Comparison of ENCODE assay signal across 14 mouse cellular contexts in the genomic region with DNA sequence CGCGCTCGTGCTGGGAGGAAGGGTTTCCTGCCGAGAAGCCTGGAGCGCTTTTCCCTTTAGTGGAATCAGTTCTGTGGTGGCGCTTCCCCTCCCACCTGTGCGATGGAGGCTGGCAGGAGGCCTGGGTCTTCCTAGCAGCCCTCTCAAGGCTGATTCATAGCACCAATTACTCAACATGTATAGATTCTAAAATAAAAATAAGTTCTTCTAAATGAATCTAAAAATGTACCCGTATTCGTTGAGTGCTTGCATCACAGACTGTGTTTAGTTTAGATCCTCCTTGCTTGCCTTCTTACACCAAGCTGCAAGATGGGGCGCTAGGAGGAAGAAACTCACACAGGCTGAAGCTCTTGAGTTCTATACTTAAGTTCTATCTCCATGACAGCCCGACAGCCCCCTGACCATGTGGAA. TPM values are rescaled to one million over a fixed set of nuclear protein-coding genes. Genes with fewer than 3 reads are reported as not detected.
DNase-seq lines count a peak whose midpoint lies in the region; ATAC-seq and TF ChIP-seq lines count a peak whose summit lies in the region.
"Had no signal": no experiment of that assay in that cellular context is flagged by ENCODE, and none has a peak within 500 bp of the region (broad histone marks: within the 10 kb centered on the region; RNA-seq: fewer than 3 reads in every experiment).

No protein-coding gene starts in this region.

- ATAC-seq in midbrain, embryonic 14.5 days (ENCODE audit: low FRiP score, low TSS enrichment): no peak
- ATAC-seq: liver, postnatal 0 days had no signal

- no peak overlapping the region for H3K4me2 ChIP-seq in midbrain, embryonic 14.5 days (ENCODE audit: low read length)
- H3K4me2 ChIP-seq: embryonic facial prominence, embryonic 13.5 days; heart, embryonic 12.5 days had no signal

- TF ChIP-seq CTCF in layer of hippocampus, adult 2 months (conservative IDR thresholded peaks at IDR 0.05): no peak

- no peak overlapping the region for H3K27ac ChIP-seq in layer of hippocampus, adult 2 months
- no peak overlapping the region for H3K27ac ChIP-seq in midbrain, embryonic 14.5 days (replicated peaks; ENCODE audit: low read depth, low read length)
- H3K27ac ChIP-seq: embryonic facial prominence, embryonic 13.5 days had no signal

- intact Hi-C loops in left cerebral cortex, postnatal 25 days (cut with DNase I): loop anchor here (1.0 to 5.0 kb wide), 2 partner anchors 9 to 225 kb away; no protein-coding TSS in a partner anchor

- H3K9me3 ChIP-seq in midbrain, embryonic 14.5 days (ENCODE audit: control insufficient read depth, low read length): no peaks in the 10 kb centered on the region
- H3K9me3 ChIP-seq: embryonic facial prominence, embryonic 13.5 days; heart, embryonic 12.5 days had no signal

- no peak overlapping the region for H3K4me3 ChIP-seq in layer of hippocampus, adult 2 months
- no peak overlapping the region for H3K4me3 ChIP-seq in midbrain, embryonic 14.5 days (replicated peaks; ENCODE audit: low read depth, low read length)
- H3K4me3 ChIP-seq: embryonic facial prominence, embryonic 13.5 days; heart, embryonic 12.5 days had no signal

- H3K4me1 ChIP-seq in midbrain, embryonic 14.5 days (ENCODE audit: control insufficient read depth, insufficient read depth, low read length): no peaks in the 10 kb centered on the region
- H3K4me1 ChIP-seq: embryonic facial prominence, embryonic 13.5 days; heart, embryonic 12.5 days had no signal

- DNase-seq in layer of hippocampus, adult 2 months (ENCODE audit: low spot score in 2 of 2): peak; percentile 38 to 65
- no peak for DNase-seq in layer of hippocampus, adult 9-10 months (ENCODE audit: low spot score)
- DNase-seq in frontal cortex, postnatal 36 days (ENCODE audit: low spot score in 2 of 2): peak; percentile 66 to 73
- DNase-seq in left cerebral cortex, postnatal 25 days (ENCODE audit: low spot score in 2 of 2): peak; percentile 47 to 95
- DNase-seq in right cerebral cortex, postnatal 4 days: peak; percentile 58
- DNase-seq in midbrain, embryonic 14.5 days: no peak
- no peak for DNase-seq in adrenal gland, postnatal 4 days (ENCODE audit: low spot score in 2 of 2)
- DNase-seq in liver: no peak
- DNase-seq: adrenal gland, postnatal 10 days; B cell, adult 2 months; cerebellum, adult 18-20 months; liver, postnatal 0 days had no signal

- 82% methylated on average over 11 of the region's 11 CpGs for WGBS in midbrain, embryonic 14.5 days

- no peaks in the 10 kb centered on the region for H3K36me3 ChIP-seq in midbrain, embryonic 14.5 days (ENCODE audit: control insufficient read depth, insufficient read depth, low read length)
- H3K36me3 ChIP-seq: embryonic facial prominence, embryonic 13.5 days; heart, embryonic 12.5 days had no signal

- no peaks in the 10 kb centered on the region for H3K27me3 ChIP-seq in midbrain, embryonic 14.5 days (ENCODE audit: control insufficient read depth, insufficient read depth, low read length)
- H3K27me3 ChIP-seq: embryonic facial prominence, embryonic 13.5 days; heart, embryonic 12.5 days had no signal

- H3K9ac ChIP-seq in midbrain, embryonic 14.5 days (replicated peaks; ENCODE audit: low read length): no peak overlapping the region
- H3K9ac ChIP-seq: embryonic facial prominence, embryonic 13.5 days; heart, embryonic 12.5 days; liver, postnatal 0 days had no signal

RNA-seq across cellular contexts. Expression of gene Egr2, which starts 43.1 kb away (rescaled TPM):
- 1 to 10 TPM; 1.7 to 2.2 TPM for total RNA-seq in layer of hippocampus, adult 2 months (2021)
- 10 to 100 TPM; 13.8 to 15.7 TPM for total RNA-seq in left cerebral cortex, postnatal 25 days (2021)
- polyA plus RNA-seq in midbrain, embryonic 14.5 days (2014; fragmentation: Nextera tagmentation; extraction: Ambion mirVana): 0.12 and 1.0 TPM in 2 replicates
- total RNA-seq in adrenal gland, postnatal 4 days (2021): 1 to 10 TPM; 1.6 to 2.1 TPM

RNA-seq across cellular contexts. Expression of gene Ado, which starts 56.6 kb away (rescaled TPM):
- 10 to 100 TPM; 32.9 to 34.1 TPM for total RNA-seq in layer of hippocampus, adult 2 months (2021)
- 10 to 100 TPM; 37.5 to 38.8 TPM for total RNA-seq in left cerebral cortex, postnatal 25 days (2021)
- polyA plus RNA-seq in midbrain, embryonic 14.5 days (2014; fragmentation: Nextera tagmentation; extraction: Ambion mirVana): 77.1 and 98.6 TPM in 2 replicates
- total RNA-seq in adrenal gland, postnatal 4 days (2021): 10 to 100 TPM; 27.8 to 29.0 TPM

Comparison
In these comparisons a context has a peak if more than half of its experiments do, and no peak if none do; other contexts are left out.
1. DNase-seq: peak in layer of hippocampus, adult 2 months (2 of 2), frontal cortex, postnatal 36 days (2 of 2), left cerebral cortex, postnatal 25 days (2 of 2) and right cerebral cortex, postnatal 4 days (single experiment); none in layer of hippocampus, adult 9-10 months (single experiment), midbrain, embryonic 14.5 days (single experiment), adrenal gland, postnatal 4 days (0 of 2) and liver (single experiment).
2. RNA of gene Egr2, which starts 43.1 kb away (total RNA-seq): 13.8 to 15.7 TPM in left cerebral cortex, postnatal 25 days; 1.7 to 2.2 TPM in layer of hippocampus, adult 2 months and 1.6 to 2.1 TPM in adrenal gland, postnatal 4 days; every median in the first group is over 4 times any median in the second.